Mouse (Mus musculus): Measurements from ENCODE around the gene Gm28230. TPM values are rescaled to one million over a fixed set of nuclear protein-coding genes. Genes with fewer than 3 reads are reported as not detected.

The Gm28230 gene
- total and polyA plus RNA-seq, 3 experiments, result not detected

DNA sequence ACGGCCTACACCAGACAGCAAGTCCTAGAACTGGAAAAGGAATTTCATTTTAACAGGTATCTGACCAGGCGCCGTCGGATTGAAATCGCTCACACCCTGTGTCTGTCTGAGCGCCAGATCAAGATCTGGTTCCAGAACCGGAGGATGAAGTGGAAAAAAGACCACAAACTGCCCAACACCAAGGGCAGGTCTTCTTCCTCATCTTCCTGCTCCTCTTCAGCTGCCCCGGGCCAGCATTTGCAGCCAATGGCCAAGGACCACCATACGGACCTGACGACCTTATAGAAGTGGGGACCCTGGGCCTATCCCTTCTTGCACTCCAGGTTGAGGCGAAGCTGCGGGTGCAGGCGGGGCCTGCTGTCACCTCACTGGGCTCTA is 1.8 kb downstream of the Gm28230 start:
- Histone ChIP-seq H3K79me2 (ENCODE audit: control insufficient read depth, insufficient read depth, low read length, poor library complexity) (no peaks in the 10 kb centered on the region), H3K9me3 (replicated peaks; ENCODE audit: insufficient read depth, low read length) (no peaks in the 10 kb centered on the region), H3K27ac (ENCODE audit: control insufficient read depth, low read depth, low read length) (no peak overlapping the region), H3K27me3 (ENCODE audit: control insufficient read depth in 1 of 2, insufficient read depth in 2 of 2, low read length in 2 of 2) (peaks cover 0 to 2% of the 10 kb centered on the region in 2 experiments; a peak in 3 of 4 replicates), H3K36me3 (ENCODE audit: control insufficient read depth in 1 of 2, insufficient read depth in 2 of 2, low read length in 2 of 2) (no peaks in the 10 kb centered on the region), H3K9ac (ENCODE audit: control insufficient read depth, low read depth, low read length, poor library complexity, severe bottlenecking) (no peak overlapping the region), H3K4me1 (ENCODE audit: control insufficient read depth in 1 of 2, insufficient read depth in 2 of 2, low read length in 2 of 2) (no peaks in the 10 kb centered on the region), H3K4me3 (ENCODE audit: control insufficient read depth in 1 of 2, insufficient read depth in 1 of 2, low read depth in 2 of 2, low read length in 2 of 2) (no peak overlapping the region)
- TF ChIP-seq MAFK (IDR thresholded peaks at IDR 0.05; ENCODE audit: borderline replicate concordance, low read depth, low read length) (no peak), MAX (IDR thresholded peaks at IDR 0.05; ENCODE audit: low read length) (no peak), NRF1 (IDR thresholded peaks at IDR 0.05; ENCODE audit: insufficient read depth, low read depth, low read length, poor library complexity, severe bottlenecking) (no peak), E2F4 (IDR thresholded peaks at IDR 0.05; ENCODE audit: borderline replicate concordance, low read depth, low read length) (no peak), TAL1 (IDR thresholded peaks at IDR 0.05; ENCODE audit: low read length) (no peak), USF2 (IDR thresholded peaks at IDR 0.05; ENCODE audit: borderline replicate concordance in 1 of 2, insufficient read depth in 1 of 2, low read depth in 1 of 2, low read length in 2 of 2) (no peak), BHLHE40 (IDR thresholded peaks at IDR 0.05; ENCODE audit: borderline replicate concordance, low read depth, low read length) (no peak), CTCF (IDR thresholded peaks at IDR 0.05 in 2 of 3, conservative IDR thresholded peaks at IDR 0.05 in 1 of 3; ENCODE audit: control insufficient read depth in 1 of 3, insufficient read depth in 1 of 3, low read depth in 2 of 3, low read length in 3 of 3, poor library complexity in 1 of 3, severe bottlenecking in 1 of 3) (no peak), TBP (IDR thresholded peaks at IDR 0.05; ENCODE audit: low read depth, low read length) (no peak), MYB (IDR thresholded peaks at IDR 0.05; ENCODE audit: low read depth, low read length) (no peak), KAT2A (conservative IDR thresholded peaks at IDR 0.05; ENCODE audit: low read depth, low read length) (no peak), ZNF384 (IDR thresholded peaks at IDR 0.05; ENCODE audit: low read depth, low read length) (no peak), HCFC1 (IDR thresholded peaks at IDR 0.05; ENCODE audit: low read depth, low read length) (no peak), POLR2AphosphoS2 (IDR thresholded peaks at IDR 0.05; ENCODE audit: low read length) (no peak), GABPA (IDR thresholded peaks at IDR 0.05; ENCODE audit: low read depth, low read length) (no peak)
- no peak for DNase-seq (ENCODE audit: low read depth, low spot score)

DNA sequence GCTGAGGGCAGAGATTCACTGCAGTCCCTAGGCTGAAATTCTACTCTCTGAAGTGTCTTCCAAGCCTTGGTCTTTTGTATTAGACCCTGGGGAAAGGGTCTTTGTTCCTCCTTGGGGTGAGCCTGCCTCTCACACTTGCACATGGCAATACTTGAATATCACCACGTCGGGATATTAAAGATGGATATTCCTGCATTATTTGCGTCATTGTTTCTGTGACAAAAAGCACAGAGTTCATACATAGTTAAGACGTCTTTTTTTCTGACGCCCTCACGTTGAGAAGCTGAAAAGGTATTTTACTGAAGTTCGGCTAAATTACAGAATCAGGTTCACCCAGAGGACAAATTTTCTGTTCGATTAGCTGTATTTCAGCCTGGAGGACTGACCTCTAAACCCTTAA is 3.8 kb downstream of the Gm28230 start:
- Histone ChIP-seq H3K4me1 (ENCODE audit: control insufficient read depth in 1 of 2, insufficient read depth in 2 of 2, low read length in 2 of 2) (no peaks in the 10 kb centered on the region), H3K36me3 (ENCODE audit: control insufficient read depth in 1 of 2, insufficient read depth in 2 of 2, low read length in 2 of 2) (no peaks in the 10 kb centered on the region), H3K27me3 (ENCODE audit: control insufficient read depth in 1 of 2, insufficient read depth in 2 of 2, low read length in 2 of 2) (peaks cover 0 to 2% of the 10 kb centered on the region in 2 experiments; a peak in 2 of 4 replicates), H3K27ac (ENCODE audit: control insufficient read depth, low read depth, low read length) (no peak overlapping the region), H3K79me2 (ENCODE audit: control insufficient read depth, insufficient read depth, low read length, poor library complexity) (no peaks in the 10 kb centered on the region), H3K9me3 (replicated peaks; ENCODE audit: insufficient read depth, low read length) (no peaks in the 10 kb centered on the region), H3K4me3 (ENCODE audit: control insufficient read depth in 1 of 2, insufficient read depth in 1 of 2, low read depth in 2 of 2, low read length in 2 of 2) (no peak overlapping the region), H3K9ac (ENCODE audit: control insufficient read depth, low read depth, low read length, poor library complexity, severe bottlenecking) (no peak overlapping the region)
- no peak for DNase-seq (ENCODE audit: low read depth, low spot score)
- TF ChIP-seq USF2 (IDR thresholded peaks at IDR 0.05; ENCODE audit: borderline replicate concordance in 1 of 2, insufficient read depth in 1 of 2, low read depth in 1 of 2, low read length in 2 of 2) (no peak), ZNF384 (IDR thresholded peaks at IDR 0.05; ENCODE audit: low read depth, low read length) (no peak), MAFK (IDR thresholded peaks at IDR 0.05; ENCODE audit: borderline replicate concordance, low read depth, low read length) (no peak), CTCF (IDR thresholded peaks at IDR 0.05 in 2 of 3, conservative IDR thresholded peaks at IDR 0.05 in 1 of 3; ENCODE audit: control insufficient read depth in 1 of 3, insufficient read depth in 1 of 3, low read depth in 2 of 3, low read length in 3 of 3, poor library complexity in 1 of 3, severe bottlenecking in 1 of 3) (no peak), NELFE (IDR thresholded peaks at IDR 0.05; ENCODE audit: low read depth, low read length) (no peak), GATA1 (IDR thresholded peaks at IDR 0.05; ENCODE audit: low read depth, low read length) (no peak), MAX (IDR thresholded peaks at IDR 0.05; ENCODE audit: low read length) (no peak), ETS1 (IDR thresholded peaks at IDR 0.05; ENCODE audit: low read depth, low read length) (no peak), ZC3H11A (IDR thresholded peaks at IDR 0.05; ENCODE audit: low read depth, low read length) (no peak), RCOR1 (IDR thresholded peaks at IDR 0.05; ENCODE audit: low read depth, low read length) (no peak), UBTF (IDR thresholded peaks at IDR 0.05; ENCODE audit: borderline replicate concordance, insufficient read depth, low read depth, low read length) (no peak), ZMIZ1 (IDR thresholded peaks at IDR 0.05; ENCODE audit: low read depth, low read length) (no peak), POLR2AphosphoS2 (IDR thresholded peaks at IDR 0.05; ENCODE audit: low read length) (no peak), TCF12 (IDR thresholded peaks at IDR 0.05; ENCODE audit: low read depth, low read length) (no peak), KAT2A (conservative IDR thresholded peaks at IDR 0.05; ENCODE audit: low read depth, low read length) (no peak)
